ENCODE assay signal across 30 mouse cellular contexts in genomic region chrX:129599491-129599890, GRCm38 (mm10).
DNase-seq lines count a peak whose midpoint lies in the region; ATAC-seq and TF ChIP-seq lines count a peak whose summit lies in the region.
"Had no signal": no experiment of that assay in that cellular context is flagged by ENCODE, and none has a peak within 500 bp of the region (broad histone marks: within the 10 kb centered on the region; RNA-seq: fewer than 3 reads in every experiment).

No protein-coding gene starts in this region.

- no peak for TF ChIP-seq CTCF in lung, embryonic 14.5 days (IDR thresholded peaks at IDR 0.05; ENCODE audit: low read depth)
- TF ChIP-seq CTCF in Patski (IDR thresholded peaks at IDR 0.05), result no peak

- no peaks in the 10 kb centered on the region for H3K36me3 ChIP-seq in lung, embryonic 14.5 days (ENCODE audit: insufficient read depth)
- H3K36me3 ChIP-seq in intestine, embryonic 15.5 days, result no peaks in the 10 kb centered on the region
- H3K36me3 ChIP-seq: embryonic facial prominence, embryonic 13.5 days; forebrain, embryonic 12.5 days; midbrain, embryonic 13.5 days; neural tube, embryonic 13.5 days; stomach, embryonic 15.5 days had no signal

- WGBS in lung, embryonic 14.5 days, result 51% methylated on average over 4 of the region's 4 CpGs
- 69% methylated on average over 4 of the region's 4 CpGs for WGBS in intestine, embryonic 15.5 days

- in situ Hi-C loops in Patski (cut with MboI; ENCODE audit: low pct_unique_long_range_greater_than_20kb), result no loop called here

- POLR2A ChIA-PET in Patski (lab: Charles Lee), result no interaction called here

- no peaks in the 10 kb centered on the region for H3K9me3 ChIP-seq in lung, embryonic 14.5 days (ENCODE audit: low read depth, low read length)
- H3K9me3 ChIP-seq in intestine, embryonic 15.5 days, result no peaks in the 10 kb centered on the region
- H3K9me3 ChIP-seq: embryonic facial prominence, embryonic 13.5 days; forebrain, embryonic 12.5 days; midbrain, embryonic 13.5 days; neural tube, embryonic 13.5 days; stomach, embryonic 15.5 days had no signal

- no peak overlapping the region for H3K4me2 ChIP-seq in lung, embryonic 14.5 days
- no peak overlapping the region for H3K4me2 ChIP-seq in intestine, embryonic 15.5 days (replicated peaks)
- H3K4me2 ChIP-seq: embryonic facial prominence, embryonic 13.5 days; forebrain, embryonic 12.5 days; midbrain, embryonic 13.5 days; neural tube, embryonic 13.5 days; stomach, embryonic 15.5 days had no signal

- no peaks in the 10 kb centered on the region for H3K27me3 ChIP-seq in lung, embryonic 14.5 days (ENCODE audit: insufficient read depth, low read length)
- peaks cover 18% of the 10 kb centered on the region for H3K27me3 ChIP-seq in Patski
- H3K27me3 ChIP-seq in intestine, embryonic 15.5 days (replicated peaks), result no peaks in the 10 kb centered on the region
- H3K27me3 ChIP-seq: embryonic facial prominence, embryonic 13.5 days; forebrain, embryonic 12.5 days; midbrain, embryonic 13.5 days; neural tube, embryonic 13.5 days; stomach, embryonic 15.5 days had no signal

- no peaks in the 10 kb centered on the region for H3K4me1 ChIP-seq in lung, embryonic 14.5 days (ENCODE audit: insufficient read depth)
- H3K4me1 ChIP-seq in intestine, embryonic 15.5 days (replicated peaks), result no peaks in the 10 kb centered on the region
- H3K4me1 ChIP-seq: embryonic facial prominence, embryonic 13.5 days; forebrain, embryonic 12.5 days; midbrain, embryonic 13.5 days; neural tube, embryonic 13.5 days; stomach, embryonic 15.5 days had no signal

- no peak overlapping the region for H3K4me3 ChIP-seq in lung, embryonic 14.5 days (ENCODE audit: low read depth, low read length)
- H3K4me3 ChIP-seq in intestine, embryonic 15.5 days (replicated peaks), result no peak overlapping the region
- H3K4me3 ChIP-seq: embryonic facial prominence, embryonic 13.5 days; erythroblast, embryonic 14.5 days; forebrain, embryonic 12.5 days; midbrain, embryonic 13.5 days; neural tube, embryonic 13.5 days; stomach, embryonic 15.5 days had no signal

- no peak overlapping the region for H3K9ac ChIP-seq in lung, embryonic 14.5 days
- H3K9ac ChIP-seq in intestine, embryonic 15.5 days, result no peak overlapping the region
- H3K9ac ChIP-seq: embryonic facial prominence, embryonic 13.5 days; forebrain, embryonic 12.5 days; forebrain, postnatal 0 days; liver, embryonic 14.5 days; midbrain, embryonic 13.5 days; neural tube, embryonic 13.5 days; stomach, embryonic 15.5 days had no signal

- CTCF ChIA-PET in Patski (lab: Charles Lee), result no interaction called here

- peak; percentile 1 for DNase-seq in gastrocnemius, adult 18-20 months (ENCODE audit: low spot score)
- no peak for DNase-seq in gastrocnemius, postnatal 25 days
- DNase-seq in lung, embryonic 14.5 days, result peak; percentile 24
- no peak for DNase-seq in lung, postnatal 10 days
- DNase-seq in 3T3-L1 (ENCODE audit: low read depth, low spot score), result peak; percentile 36
- peak; percentile 1 for DNase-seq in Patski (ENCODE audit: low read depth, low spot score)
- DNase-seq in thymus, postnatal 14 days, result no peak
- DNase-seq: adrenal gland, postnatal 25 days; cerebellum, adult 11-12 months; cerebellum, adult 9-11 months; embryo, embryonic 11 days; forebrain, postnatal 0 days; gastrocnemius, postnatal 10 days; heart, postnatal 14 days; kidney, adult 2 months; kidney, postnatal 4 days; left cerebral cortex, postnatal 4 days; right cerebral cortex, postnatal 4 days had no signal

- H3K27ac ChIP-seq in lung, embryonic 14.5 days (ENCODE audit: low read depth), result no peak overlapping the region
- no peak overlapping the region for H3K27ac ChIP-seq in intestine, embryonic 15.5 days
- H3K27ac ChIP-seq: embryonic facial prominence, embryonic 13.5 days; forebrain, embryonic 12.5 days; kidney, postnatal 0 days; liver, embryonic 14.5 days; macrophage; midbrain, embryonic 13.5 days; neural tube, embryonic 13.5 days; stomach, embryonic 15.5 days had no signal

- ATAC-seq in lung, embryonic 14.5 days (ENCODE audit: insufficient read depth), result no peak
- no peak for ATAC-seq in Patski
- no peak for ATAC-seq in intestine, embryonic 15.5 days
- ATAC-seq: CD4-positive, CD25-positive, alpha-beta regulatory T cell, adult 4 months; forebrain, postnatal 0 days; hindbrain, embryonic 16.5 days; midbrain, embryonic 13.5 days had no signal

Comparison
In these comparisons a context has a peak if more than half of its experiments do, and no peak if none do; other contexts are left out.
1. DNase-seq: peak in gastrocnemius, adult 18-20 months (single experiment), lung, embryonic 14.5 days (single experiment), 3T3-L1 (single experiment) and Patski (single experiment); none in gastrocnemius, postnatal 25 days (single experiment), lung, postnatal 10 days (single experiment) and thymus, postnatal 14 days (single experiment).